Mouse (Mus musculus) limb, embryonic 13.5 days (tissue): ENCODE data around the gene Rhov. TPM values are rescaled to one million over a fixed set of nuclear protein-coding genes. Genes with fewer than 3 reads are reported as not detected.

Experiments used
- ATAC-seq: fragments of 200-750 bp; cut with Nextera tagmentation; 2 replicates; pipeline ENCODE4 v1.8.0; 2017; ENCODE audit warnings: low read depth, moderate number of reproducible peaks, moderate TSS enrichment; ENCODE audit not compliant: low FRiP score
- H3K27ac ChIP-seq: fragments of 300-500 bp; sonication (generic); 2 replicates; pipeline ENCODE4 v1.5.1; 2015; ENCODE audit warnings: inconsistent platforms, mild to moderate bottlenecking, moderate library complexity
- H3K27me3 ChIP-seq: fragments of 300-500 bp; sonication (generic); 2 replicates; pipeline ENCODE4 v1.6.1; 2015; ENCODE audit warnings: mild to moderate bottlenecking, inconsistent platforms
- H3K36me3 ChIP-seq: fragments of 300-500 bp; sonication (generic); 2 replicates; pipeline ENCODE4 v1.6.1; 2015; ENCODE audit warnings: inconsistent platforms, mild to moderate bottlenecking, moderate library complexity
- H3K4me1 ChIP-seq: fragments of 300-500 bp; sonication (generic); 2 replicates; pipeline ENCODE4 v1.6.1; 2015; ENCODE audit warnings: inconsistent platforms
- H3K4me2 ChIP-seq: fragments of 300-500 bp; sonication (generic); replicated peaks from 2 replicates; pipeline ENCODE4 v1.6.1; 2015; ENCODE audit warnings: inconsistent platforms, mild to moderate bottlenecking, moderate library complexity
- H3K4me3 ChIP-seq: fragments of 300-500 bp; sonication (generic); 2 replicates; pipeline ENCODE4 v1.5.1; 2015; ENCODE audit warnings: moderate library complexity, mild to moderate bottlenecking, inconsistent platforms
- H3K9ac ChIP-seq: fragments of 300-500 bp; sonication (generic); 2 replicates; pipeline ENCODE4 v1.6.1; 2015; ENCODE audit warnings: mild to moderate bottlenecking, inconsistent platforms
- H3K9me3 ChIP-seq: fragments of 300-500 bp; sonication (generic); 2 replicates; pipeline ENCODE4 v1.6.1; 2016; ENCODE audit warnings: inconsistent platforms
- WGBS: fragments of 180-500 bp; shearing (Covaris S2); methylation state at CpG from one replicate; pipeline ENCODE4 v1.1.7; 2015; 5-methylcytosine and 5-hydroxymethylcytosine counted together
- polyA plus RNA-seq: library from polyadenylated mRNA; unstranded; fragments of >200 nt; fragmentation: Nextera tagmentation; extraction: Ambion mirVana; gene quantifications from 2 replicates; pipeline ENCODE4 v1.2.1, GENCODE M21; 2015

The Rhov gene
- polyA plus RNA-seq, 1 experiment from 2014 or later: 11.5 TPM

- Histone ChIP-seq H3K4me2 (peak overlapping the region; percentile 46), H3K27ac (no peak overlapping the region), H3K4me3 (no peak overlapping the region), H3K36me3 (peaks cover 48% of the 10 kb centered on the region), H3K4me1 (peaks cover 28% of the 10 kb centered on the region), H3K9ac (peak overlapping the region; percentile 35; the same call in 1 of the 2 replicates), H3K27me3 (no peaks in the 10 kb centered on the region), H3K9me3 (no peaks in the 10 kb centered on the region)
- ATAC-seq: peak; percentile 85
- WGBS: 3% methylated on average over 15 of the region's 15 CpGs
Observed at GRCm38 (mm10) chr2:119299981-119300818, 29.1 kb upstream of the Rhov start.

- WGBS: 82% methylated on average over 2 of the region's 2 CpGs
- Histone ChIP-seq H3K4me2 (no peak overlapping the region), H3K9me3 (no peaks in the 10 kb centered on the region), H3K9ac (no peak overlapping the region), H3K4me3 (no peak overlapping the region), H3K27me3 (no peaks in the 10 kb centered on the region), H3K4me1 (peaks cover 20% of the 10 kb centered on the region), H3K36me3 (peaks cover 61% of the 10 kb centered on the region), H3K27ac (no peak overlapping the region)
- ATAC-seq: no peak
Observed at GRCm38 (mm10) chr2:119298839-119299238, 27.8 kb upstream of the Rhov start.

- peaks cover 66% of the 10 kb centered on the region for H3K36me3 ChIP-seq
- H3K9me3 ChIP-seq: no peaks in the 10 kb centered on the region
- ATAC-seq: no peak
- no peak overlapping the region for H3K4me2 ChIP-seq
- WGBS: 46% methylated on average over 5 of the region's 5 CpGs
- H3K27me3 ChIP-seq: no peaks in the 10 kb centered on the region
- H3K9ac ChIP-seq: no peak overlapping the region
- H3K27ac ChIP-seq: no peak overlapping the region
- peaks cover 19% of the 10 kb centered on the region for H3K4me1 ChIP-seq
- H3K4me3 ChIP-seq: no peak overlapping the region
Observed at GRCm38 (mm10) chr2:119298330-119298729, 27.3 kb upstream of the Rhov start.

GRCm38 (mm10) chr2:119297506-119297905 is 26.4 kb upstream of the Rhov start:
- Histone ChIP-seq H3K4me2 (no peak overlapping the region), H3K36me3 (peaks cover 74% of the 10 kb centered on the region), H3K9me3 (no peaks in the 10 kb centered on the region), H3K9ac (no peak overlapping the region), H3K4me3 (no peak overlapping the region), H3K27me3 (no peaks in the 10 kb centered on the region), H3K4me1 (peaks cover 17% of the 10 kb centered on the region), H3K27ac (no peak overlapping the region)
- WGBS: 88% methylated on average over 19 of the region's 19 CpGs
- no peak for ATAC-seq

GRCm38 (mm10) chr2:119296756-119297155 is 25.7 kb upstream of the Rhov start:
- ATAC-seq: no peak
- 91% methylated on average over 12 of the region's 12 CpGs for WGBS
- H3K36me3 ChIP-seq: peaks cover 82% of the 10 kb centered on the region
- peaks cover 17% of the 10 kb centered on the region for H3K4me1 ChIP-seq
- H3K9ac ChIP-seq: no peak overlapping the region
- H3K4me2 ChIP-seq: no peak overlapping the region
- H3K9me3 ChIP-seq: no peaks in the 10 kb centered on the region
- H3K27me3 ChIP-seq: no peaks in the 10 kb centered on the region
- no peak overlapping the region for H3K27ac ChIP-seq
- H3K4me3 ChIP-seq: no peak overlapping the region

- H3K27me3 ChIP-seq: no peaks in the 10 kb centered on the region
- H3K9ac ChIP-seq: no peak overlapping the region
- peaks cover 9% of the 10 kb centered on the region for H3K4me1 ChIP-seq
- H3K36me3 ChIP-seq: peaks cover 88% of the 10 kb centered on the region
- no peak overlapping the region for H3K27ac ChIP-seq
- no peak overlapping the region for H3K4me3 ChIP-seq
- H3K9me3 ChIP-seq: no peaks in the 10 kb centered on the region
- no peak for ATAC-seq
- H3K4me2 ChIP-seq: no peak overlapping the region
- WGBS: 94% methylated on average over 18 of the region's 18 CpGs
Observed at GRCm38 (mm10) chr2:119294411-119294810, 23.3 kb upstream of the Rhov start.

GRCm38 (mm10) chr2:119293776-119294390 is 22.8 kb upstream of the Rhov start:
- 94% methylated on average over 34 of the region's 34 CpGs for WGBS
- Histone ChIP-seq H3K4me2 (no peak overlapping the region), H3K9me3 (no peaks in the 10 kb centered on the region), H3K9ac (no peak overlapping the region), H3K4me3 (no peak overlapping the region), H3K27ac (no peak overlapping the region), H3K36me3 (peaks cover 83% of the 10 kb centered on the region), H3K4me1 (peaks cover 12% of the 10 kb centered on the region), H3K27me3 (no peaks in the 10 kb centered on the region)
- no peak for ATAC-seq

GRCm38 (mm10) chr2:119293311-119293710 is 22.2 kb upstream of the Rhov start:
- 95% methylated on average over 17 of the region's 17 CpGs for WGBS
- H3K4me1 ChIP-seq: peaks cover 12% of the 10 kb centered on the region
- no peak overlapping the region for H3K4me2 ChIP-seq
- peaks cover 77% of the 10 kb centered on the region for H3K36me3 ChIP-seq
- H3K27ac ChIP-seq: no peak overlapping the region
- no peak overlapping the region for H3K4me3 ChIP-seq
- no peak overlapping the region for H3K9ac ChIP-seq
- no peak for ATAC-seq
- no peaks in the 10 kb centered on the region for H3K27me3 ChIP-seq
- no peaks in the 10 kb centered on the region for H3K9me3 ChIP-seq

GRCm38 (mm10) chr2:119292852-119293251 is 21.8 kb upstream of the Rhov start:
- H3K4me1 ChIP-seq: peaks cover 16% of the 10 kb centered on the region
- 96% methylated on average over 17 of the region's 17 CpGs for WGBS
- H3K27me3 ChIP-seq: no peaks in the 10 kb centered on the region
- H3K4me2 ChIP-seq: no peak overlapping the region
- no peak overlapping the region for H3K27ac ChIP-seq
- peaks cover 73% of the 10 kb centered on the region for H3K36me3 ChIP-seq
- no peak overlapping the region for H3K9ac ChIP-seq
- H3K4me3 ChIP-seq: no peak overlapping the region
- no peaks in the 10 kb centered on the region for H3K9me3 ChIP-seq
- no peak for ATAC-seq

GRCm38 (mm10) chr2:119292281-119292680 is 21.2 kb upstream of the Rhov start:
- no peak for ATAC-seq
- no peaks in the 10 kb centered on the region for H3K27me3 ChIP-seq
- peaks cover 16% of the 10 kb centered on the region for H3K4me1 ChIP-seq
- WGBS: 94% methylated on average over 5 of the region's 5 CpGs
- H3K27ac ChIP-seq: no peak overlapping the region
- H3K9me3 ChIP-seq: no peaks in the 10 kb centered on the region
- H3K9ac ChIP-seq: no peak overlapping the region
- no peak overlapping the region for H3K4me3 ChIP-seq
- H3K36me3 ChIP-seq: peaks cover 67% of the 10 kb centered on the region
- no peak overlapping the region for H3K4me2 ChIP-seq

GRCm38 (mm10) chr2:119289014-119289416 is 17.9 kb upstream of the Rhov start:
- H3K36me3 ChIP-seq: peaks cover 41% of the 10 kb centered on the region
- H3K4me3 ChIP-seq: peak overlapping the region; percentile 78
- H3K27ac ChIP-seq: peak overlapping the region; percentile 33; the same call in 1 of the 2 replicates
- peak overlapping the region; percentile 87 for H3K9ac ChIP-seq
- 2% methylated on average over 11 of the region's 11 CpGs for WGBS
- peak overlapping the region; percentile 92 for H3K4me2 ChIP-seq
- H3K27me3 ChIP-seq: no peaks in the 10 kb centered on the region
- peaks cover 16% of the 10 kb centered on the region for H3K4me1 ChIP-seq
- ATAC-seq: peak; percentile 21; the same call in 1 of the 2 replicates
- H3K9me3 ChIP-seq: no peaks in the 10 kb centered on the region

- under 1% methylated on average over 31 of the region's 31 CpGs for WGBS
- H3K27ac ChIP-seq: peak within 1 kb of the TSS; percentile 33; the same call in 1 of the 2 replicates
- H3K36me3 ChIP-seq: peaks cover 34% of the 10 kb centered on the region
- H3K4me1 ChIP-seq: peaks cover 19% of the 10 kb centered on the region
- H3K4me3 ChIP-seq: peak within 1 kb of the TSS; percentile 78
- ATAC-seq: peak; percentile 96
- peak within 1 kb of the TSS; percentile 92 for H3K4me2 ChIP-seq
- H3K9ac ChIP-seq: peak within 1 kb of the TSS; percentile 87
- H3K27me3 ChIP-seq: no peaks in the 10 kb centered on the region
- no peaks in the 10 kb centered on the region for H3K9me3 ChIP-seq
Observed at GRCm38 (mm10) chr2:119288270-119288882, 17.3 kb upstream of the Rhov start, which contains the start of gene Vps18. Gene Vps18, plus strand, starts transcription at chr2:119288740.
